Mouse (Mus musculus): ENCODE measurements around the gene Fam189a1. TPM values are rescaled to one million over a fixed set of nuclear protein-coding genes. Genes with fewer than 3 reads are reported as not detected.

Fam189a1 gene
- total and polyA plus RNA-seq, 3 experiments, result not detected

GRCm38 (mm10) chr7:65085972-65086371 lies 70.4 kb downstream of the Fam189a1 start:
- Histone ChIP-seq H3K27me3 (ENCODE audit: control insufficient read depth in 1 of 2, insufficient read depth in 2 of 2, low read length in 2 of 2) (no peaks in the 10 kb centered on the region), H3K4me1 (ENCODE audit: control insufficient read depth in 1 of 2, insufficient read depth in 2 of 2, low read length in 2 of 2) (no peaks in the 10 kb centered on the region), H3K27ac (ENCODE audit: control insufficient read depth, low read depth, low read length) (no peak overlapping the region), H3K9me3 (replicated peaks; ENCODE audit: insufficient read depth, low read length) (no peaks in the 10 kb centered on the region), H3K36me3 (ENCODE audit: control insufficient read depth in 1 of 2, insufficient read depth in 2 of 2, low read length in 2 of 2) (no peaks in the 10 kb centered on the region), H3K79me2 (ENCODE audit: control insufficient read depth, insufficient read depth, low read length, poor library complexity) (no peaks in the 10 kb centered on the region), H3K9ac (ENCODE audit: control insufficient read depth, low read depth, low read length, poor library complexity, severe bottlenecking) (no peak overlapping the region), H3K4me3 (ENCODE audit: control insufficient read depth in 1 of 2, insufficient read depth in 1 of 2, low read depth in 2 of 2, low read length in 2 of 2) (no peak overlapping the region)
- no peak for TF ChIP-seq MYC (IDR thresholded peaks at IDR 0.05; ENCODE audit: low read depth, low read length)
- no peak for TF ChIP-seq RCOR1 (IDR thresholded peaks at IDR 0.05; ENCODE audit: low read depth, low read length)
- no peak for DNase-seq (ENCODE audit: low read depth, low spot score)

DNA sequence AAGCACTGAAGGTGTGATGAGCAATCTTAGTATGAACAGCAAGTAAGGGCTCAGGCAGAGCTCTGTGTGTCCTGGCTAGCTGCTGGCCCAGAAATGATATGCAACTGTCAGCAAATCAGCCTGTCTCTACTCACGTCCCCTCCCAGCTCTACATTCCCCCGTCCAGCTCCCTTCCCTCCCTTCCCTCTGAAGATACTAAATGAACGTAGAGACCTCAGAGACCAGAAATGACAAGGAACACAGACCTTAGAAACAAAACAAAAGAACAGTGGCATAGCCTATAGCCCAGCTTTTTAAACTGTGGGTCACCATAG lies 73.6 kb downstream of the Fam189a1 start:
- TF ChIP-seq ELF1 (IDR thresholded peaks at IDR 0.05; ENCODE audit: low read depth, low read length), result no peak
- TF ChIP-seq TAL1 (IDR thresholded peaks at IDR 0.05; ENCODE audit: low read length), result no peak
- TF ChIP-seq MAZ (IDR thresholded peaks at IDR 0.05; ENCODE audit: low read depth, low read length), result no peak
- TF ChIP-seq UBTF (IDR thresholded peaks at IDR 0.05; ENCODE audit: borderline replicate concordance, insufficient read depth, low read depth, low read length), result no peak
- no peak for TF ChIP-seq MYB (IDR thresholded peaks at IDR 0.05; ENCODE audit: low read depth, low read length)
- no peak for TF ChIP-seq TBP (IDR thresholded peaks at IDR 0.05; ENCODE audit: low read depth, low read length)
- no peak for TF ChIP-seq POLR2AphosphoS2 (IDR thresholded peaks at IDR 0.05; ENCODE audit: low read length)
- TF ChIP-seq SMC3 (IDR thresholded peaks at IDR 0.05; ENCODE audit: low read depth, low read length), result no peak
- TF ChIP-seq MAX (IDR thresholded peaks at IDR 0.05; ENCODE audit: low read length), result no peak
- TF ChIP-seq USF1 (IDR thresholded peaks at IDR 0.05; ENCODE audit: low read depth, low read length), result no peak
- no peak for TF ChIP-seq POLR2AphosphoS5 (IDR thresholded peaks at IDR 0.05; ENCODE audit: borderline replicate concordance, low read depth, low read length)
- no peak for TF ChIP-seq TCF12 (IDR thresholded peaks at IDR 0.05; ENCODE audit: low read depth, low read length)
- no peak for TF ChIP-seq GABPA (IDR thresholded peaks at IDR 0.05; ENCODE audit: low read depth, low read length)
- no peaks in the 10 kb centered on the region for H3K79me2 ChIP-seq (ENCODE audit: control insufficient read depth, insufficient read depth, low read length, poor library complexity)

More for the DNA sequence above, 73.6 kb downstream of the Fam189a1 start:
- DNase-seq (ENCODE audit: low read depth, low spot score), result no peak
- Histone ChIP-seq H3K9me3 (replicated peaks; ENCODE audit: insufficient read depth, low read length) (no peaks in the 10 kb centered on the region), H3K4me3 (ENCODE audit: control insufficient read depth in 1 of 2, insufficient read depth in 1 of 2, low read depth in 2 of 2, low read length in 2 of 2) (no peak overlapping the region), H3K27ac (ENCODE audit: control insufficient read depth, low read depth, low read length) (no peak overlapping the region), H3K4me1 (ENCODE audit: control insufficient read depth in 1 of 2, insufficient read depth in 2 of 2, low read length in 2 of 2) (no peaks in the 10 kb centered on the region), H3K36me3 (ENCODE audit: control insufficient read depth in 1 of 2, insufficient read depth in 2 of 2, low read length in 2 of 2) (no peaks in the 10 kb centered on the region), H3K27me3 (ENCODE audit: control insufficient read depth in 1 of 2, insufficient read depth in 2 of 2, low read length in 2 of 2) (no peaks in the 10 kb centered on the region), H3K9ac (ENCODE audit: control insufficient read depth, low read depth, low read length, poor library complexity, severe bottlenecking) (no peak overlapping the region)
